Mouse (Mus musculus) brain, adult 2 months (tissue): ENCODE data around the gene Rpl36a.
"Not testable (repeated sequence)": the region's sequence is repeated elsewhere in the genome, so short reads cannot be mapped to it uniquely, and the experiment has no call there.

ENCODE experiments used
- DNase-seq: peaks from one replicate; pipeline ENCODE4 v3.0.0; 2011; ENCODE audit warnings: low read depth, low spot score

Gene Rpl36a

GRCm38 (mm10) chrX:134585103-134586002 is at the start of gene Rpl36a:
Rpl36a (plus strand) TSS chrX:134585654.
- DNase-seq = peak; percentile 97

DNA sequence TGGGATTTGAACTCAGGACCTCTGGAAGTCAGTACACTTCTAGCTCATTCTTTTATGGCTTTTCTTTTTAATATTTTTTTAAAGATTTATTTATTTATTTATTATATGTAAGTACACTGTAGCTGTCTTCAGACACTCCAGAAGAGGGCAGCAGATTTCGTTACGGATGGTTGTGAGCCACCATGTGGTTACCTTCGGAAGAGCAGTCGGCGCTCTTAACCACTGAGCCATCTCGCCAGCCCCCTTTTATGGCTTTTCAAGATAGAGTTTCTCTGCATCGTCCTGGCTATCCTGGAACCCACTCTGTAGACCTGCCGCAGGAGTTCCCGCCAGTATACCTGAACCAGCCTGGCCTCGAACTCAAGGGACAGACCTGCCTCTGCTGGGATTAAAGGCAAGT is 45.7 kb upstream of the Rpl36a start:
- not testable (repeated sequence) for DNase-seq

DNA sequence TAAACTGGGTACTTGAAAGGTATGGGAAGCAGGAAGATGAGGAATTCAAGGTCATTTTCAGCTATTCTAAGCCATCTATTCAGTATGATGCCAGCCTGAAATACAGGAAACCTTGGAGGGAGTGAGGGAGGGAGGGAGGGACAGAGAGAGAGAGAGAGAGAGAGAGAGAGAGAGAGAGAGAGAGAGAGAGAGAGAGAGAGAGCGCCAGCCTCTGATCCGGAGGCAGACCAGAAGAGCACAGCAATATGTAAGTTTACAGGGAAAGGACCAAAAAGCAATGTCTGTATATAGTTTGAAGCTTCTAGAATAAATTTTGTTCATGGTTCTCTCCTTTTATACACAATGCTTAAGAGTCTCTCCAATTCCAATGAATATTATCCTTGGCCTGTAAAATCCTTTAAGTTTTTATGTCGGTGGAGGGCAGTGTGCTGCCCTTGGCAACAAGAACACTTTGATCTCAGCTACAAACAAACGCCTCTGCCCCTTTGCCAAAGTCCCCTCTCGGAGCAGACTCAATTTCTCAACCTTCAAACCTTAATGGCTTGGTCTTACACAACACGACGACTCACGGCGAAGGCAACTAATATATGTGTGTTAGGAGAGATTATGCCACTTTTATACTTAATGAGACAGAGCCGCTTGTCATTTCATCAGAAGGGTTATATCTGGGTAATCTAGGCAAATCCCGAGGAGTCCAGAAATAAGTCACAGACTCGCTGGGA is 44.9 kb upstream of the Rpl36a start:
- DNase-seq = peak; percentile 12

DNA sequence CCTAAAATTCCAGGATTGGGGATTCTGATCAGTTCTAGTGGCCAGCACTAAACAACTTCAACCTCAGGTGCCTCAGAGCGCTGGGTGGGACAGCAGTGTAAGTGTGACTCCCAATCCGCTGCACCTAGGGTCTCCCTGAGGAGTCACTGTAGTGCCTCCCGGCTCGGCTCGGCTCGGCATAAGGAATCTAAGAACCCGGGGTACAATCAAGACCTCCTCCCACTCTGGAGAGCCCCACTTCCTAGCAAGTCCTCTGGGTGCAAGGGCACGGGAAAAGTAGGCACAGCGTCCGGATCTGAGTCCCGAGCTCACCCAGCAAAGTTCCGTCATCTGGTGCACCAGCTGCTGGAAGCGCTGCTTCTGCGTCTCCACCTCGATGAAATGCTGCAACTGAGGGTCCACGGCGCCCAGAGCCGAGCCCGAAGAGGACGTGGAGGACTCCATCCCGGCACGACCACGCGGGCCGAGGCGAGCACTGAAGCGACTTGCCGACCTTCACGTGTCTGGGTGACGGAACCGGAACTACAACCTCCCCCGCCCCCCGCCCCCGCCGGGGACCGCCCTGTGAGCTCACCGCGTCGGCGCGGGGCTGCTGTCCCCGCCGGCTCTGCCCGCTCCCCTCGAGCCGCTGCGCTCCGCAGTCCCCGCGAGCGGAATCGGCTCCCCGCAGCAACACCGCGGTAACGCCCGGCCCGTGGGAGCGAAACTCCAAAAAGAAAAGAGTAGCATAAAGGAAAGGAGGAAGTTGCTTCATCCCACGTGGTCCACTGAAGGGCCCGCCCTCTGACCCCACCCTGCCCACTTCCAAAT is 44.1 kb upstream of the Rpl36a start, which contains the start of gene Timm8a1:
Gene Timm8a1, minus strand, starts transcription at position 721 of the 810 bp plus-strand sequence.
- DNase-seq = peak; percentile 54

DNA sequence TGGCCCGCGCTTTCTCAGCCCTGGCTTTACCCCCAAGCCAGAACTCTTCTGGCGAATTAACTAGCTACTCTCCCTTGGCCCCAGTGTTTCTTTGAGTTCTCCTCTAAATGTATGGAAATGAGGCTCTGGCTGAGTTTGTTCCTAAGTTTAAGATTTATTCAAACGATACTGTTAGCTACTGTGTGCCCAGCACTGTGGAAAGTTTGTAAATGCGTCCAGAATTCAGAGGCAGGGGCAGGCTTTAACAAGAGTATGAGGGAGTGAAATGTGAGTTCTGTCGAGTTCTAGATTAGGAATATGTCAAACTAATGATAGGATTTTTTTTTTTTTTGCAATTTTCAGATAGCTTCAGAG is 43.5 kb upstream of the Rpl36a start:
- DNase-seq = no peak

GRCm38 (mm10) chrX:134547330-134547729 is 38.1 kb upstream of the Rpl36a start:
- no peak for DNase-seq

DNA sequence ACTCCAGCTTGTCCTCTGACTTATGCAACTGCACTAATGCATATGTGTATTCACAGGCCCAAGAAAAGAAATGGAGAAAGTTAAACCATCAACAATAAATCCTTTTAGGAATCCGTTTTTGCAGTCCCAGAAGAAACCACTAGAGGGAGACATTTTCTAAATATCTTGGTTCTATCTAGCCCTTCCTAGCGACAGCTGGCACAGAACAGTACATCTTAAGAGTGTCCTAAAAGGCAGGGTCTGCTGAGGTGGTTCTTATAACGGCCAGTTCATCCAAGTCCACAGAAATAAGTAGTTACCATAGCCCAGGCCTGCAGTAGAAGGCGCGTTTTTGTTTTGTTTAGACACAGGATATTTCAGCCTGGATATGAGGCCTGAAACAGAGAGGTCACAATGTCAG is 34.6 kb upstream of the Rpl36a start:
- DNase-seq = peak; percentile 64

- DNase-seq = no peak
Observed at GRCm38 (mm10) chrX:134553326-134553725, 32.1 kb upstream of the Rpl36a start.

GRCm38 (mm10) chrX:134554425-134554824 is 31.0 kb upstream of the Rpl36a start:
- no peak for DNase-seq

- DNase-seq = no peak
Observed at GRCm38 (mm10) chrX:134564326-134564725, 21.1 kb upstream of the Rpl36a start.

- no peak for DNase-seq
Observed at GRCm38 (mm10) chrX:134566536-134567222, 18.8 kb upstream of the Rpl36a start.

DNA sequence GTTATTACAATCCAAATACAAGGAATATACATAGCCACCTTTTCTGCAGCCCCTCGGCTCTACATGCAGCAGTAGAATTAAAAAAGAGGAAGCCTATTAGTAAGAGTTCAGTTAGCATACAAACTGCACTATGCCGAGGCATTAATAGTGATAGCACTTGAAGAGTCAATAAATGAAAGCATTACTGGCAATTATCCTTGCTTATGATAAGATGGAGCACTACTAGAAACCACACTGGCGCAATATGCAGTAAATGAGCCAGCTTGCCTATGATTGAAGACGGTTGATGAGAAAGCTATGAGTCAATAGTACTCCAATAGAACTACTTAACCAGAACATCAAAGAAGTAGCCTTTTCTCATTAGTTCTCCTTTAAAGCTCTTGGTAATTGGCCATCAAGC is 7.6 kb upstream of the Rpl36a start:
- no peak for DNase-seq

DNA sequence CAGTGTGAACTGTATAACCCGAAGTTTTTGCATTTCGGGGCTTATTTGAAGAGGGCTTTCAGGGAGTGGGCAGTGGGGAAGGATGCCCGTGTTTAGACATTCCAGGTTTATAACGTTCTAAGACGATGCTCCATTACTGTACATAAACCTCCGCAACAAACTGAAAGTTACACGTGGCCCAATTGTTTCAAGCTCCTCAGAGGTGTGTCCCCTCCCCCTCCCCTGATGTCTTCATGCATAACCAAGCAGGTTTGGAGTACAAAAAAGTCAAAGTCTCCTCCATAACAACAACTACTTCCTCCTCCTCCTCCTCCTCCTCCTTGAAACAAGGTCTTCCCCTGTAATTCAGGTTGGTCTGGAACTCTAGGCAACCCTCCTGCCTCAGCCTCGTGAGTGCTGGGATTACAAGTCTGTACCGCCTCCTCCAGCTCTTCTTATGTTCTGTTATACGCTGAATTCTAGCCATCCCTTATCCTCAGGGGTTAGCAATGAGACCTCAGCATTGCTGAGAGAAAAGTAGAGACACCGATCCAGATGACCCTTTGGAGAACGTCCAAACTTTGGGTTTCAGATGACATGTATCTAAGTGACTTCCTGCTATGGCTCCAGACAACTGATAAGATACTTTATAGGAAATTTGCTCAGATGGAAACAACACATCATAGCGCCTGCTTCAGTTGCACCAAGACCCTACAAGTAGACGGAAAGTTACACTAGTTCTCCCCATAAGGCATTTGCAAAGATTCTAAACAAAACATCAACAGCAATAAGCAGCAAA is 4.7 kb upstream of the Rpl36a start:
- DNase-seq = no peak

DNA sequence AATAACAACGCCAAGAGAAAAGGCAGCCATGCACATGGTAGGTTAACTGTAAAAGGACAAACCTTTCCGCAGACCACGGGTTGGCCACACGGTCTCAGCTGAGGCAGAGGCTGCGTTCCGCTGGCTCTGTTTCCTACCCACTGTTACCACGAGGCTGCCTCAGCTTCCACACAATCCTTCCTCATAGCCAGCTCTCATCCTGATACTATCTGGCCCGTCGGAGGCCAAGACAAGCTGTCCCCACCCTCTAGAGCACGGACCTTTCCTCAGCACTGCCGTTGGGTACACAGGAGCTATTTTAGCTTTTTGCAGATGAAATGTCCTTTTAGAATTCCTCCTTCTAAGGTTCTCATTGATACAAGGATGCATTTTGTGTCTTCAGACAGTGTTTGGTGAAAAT is 3.2 kb upstream of the Rpl36a start:
- no peak for DNase-seq

- no peak for DNase-seq
Observed at GRCm38 (mm10) chrX:134582888-134583669, 2.4 kb upstream of the Rpl36a start, which contains the start of gene Btk. Btk (minus strand) TSS chrX:134583570.

- no peak for DNase-seq
Observed at GRCm38 (mm10) chrX:134586447-134586846, 993 bp downstream of the Rpl36a start.

GRCm38 (mm10) chrX:134588261-134588660 is 2.8 kb downstream of the Rpl36a start:
- no peak for DNase-seq

GRCm38 (mm10) chrX:134588997-134589396 is 3.5 kb downstream of the Rpl36a start:
- no peak for DNase-seq

DNA sequence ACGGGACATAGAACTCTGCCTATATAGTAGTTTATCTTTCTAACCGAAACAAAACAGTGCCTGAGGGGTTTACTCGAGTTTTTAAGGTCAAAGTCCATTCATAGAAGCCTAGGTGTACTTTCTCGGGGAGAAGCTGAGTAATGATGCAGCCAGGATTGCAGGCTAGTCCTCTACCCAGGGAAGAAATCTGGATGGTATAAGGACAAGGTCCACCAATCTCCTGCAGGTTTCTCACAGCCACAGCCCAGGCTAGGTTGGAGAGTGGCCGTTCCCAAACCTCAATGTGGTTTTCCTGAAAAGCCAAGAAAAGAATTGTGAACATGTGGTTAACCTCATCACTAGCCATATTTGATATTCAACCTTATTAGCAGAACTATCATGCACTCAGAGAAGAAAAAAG is 4.4 kb downstream of the Rpl36a start:
- no peak for DNase-seq
